Mouse (Mus musculus) heart, postnatal 0 days (tissue): Measurements from ENCODE around the gene Sgce. TPM values are rescaled to one million over a fixed set of nuclear protein-coding genes. Genes with fewer than 3 reads are reported as not detected.

Experiments used
- ATAC-seq: fragments of 200-750 bp; cut with Nextera tagmentation; 2 replicates; pipeline ENCODE4 v1.8.0; 2017; ENCODE audit warnings: low read depth, moderate number of reproducible peaks, moderate library complexity; ENCODE audit not compliant: insufficient read depth
- DNase-seq: peaks from one replicate; pipeline ENCODE4 v3.0.0-alpha.2; 2016; ENCODE audit warnings: low spot score
- H3K27ac ChIP-seq: fragments of 300-500 bp; sonication (generic); 2 replicates; pipeline ENCODE4 v1.5.1; 2014; ENCODE audit warnings: low read depth, mild to moderate bottlenecking
- H3K27me3 ChIP-seq: fragments of 300-500 bp; sonication (generic); 2 replicates; pipeline ENCODE4 v1.6.1; 2014; ENCODE audit warnings: low read length, mixed read lengths; ENCODE audit not compliant: control insufficient read depth, insufficient read depth
- H3K36me3 ChIP-seq: fragments of 300-500 bp; sonication (generic); replicated peaks from 2 replicates; pipeline ENCODE4 v1.6.1; 2014; ENCODE audit warnings: low read length, mixed read lengths; ENCODE audit not compliant: control insufficient read depth, insufficient read depth
- H3K4me1 ChIP-seq: fragments of 300-500 bp; sonication (generic); 2 replicates; pipeline ENCODE4 v1.6.1; 2014; ENCODE audit warnings: antibody characterized with exemption; ENCODE audit not compliant: control insufficient read depth, insufficient read depth
- H3K4me2 ChIP-seq: fragments of 300-500 bp; sonication (generic); 2 replicates; pipeline ENCODE4 v1.6.1; 2014; ENCODE audit warnings: low read depth, mild to moderate bottlenecking, low read length, moderate library complexity
- H3K4me3 ChIP-seq: fragments of 300-500 bp; sonication (generic); 2 replicates; pipeline ENCODE4 v1.5.1; 2014; ENCODE audit warnings: low read depth, low read length
- H3K9ac ChIP-seq: fragments of 300-500 bp; sonication (generic); replicated peaks from 2 replicates; pipeline ENCODE4 v1.6.1; 2014; ENCODE audit warnings: low read depth, low read length, mixed read lengths
- H3K9me3 ChIP-seq: fragments of 300-500 bp; sonication (generic); replicated peaks from 2 replicates; pipeline ENCODE4 v1.6.1; 2016; ENCODE audit warnings: low read length; ENCODE audit not compliant: control insufficient read depth
- CTCF ChIP-seq: IDR thresholded peaks from 2 replicates; pipeline ENCODE4 v1.5.1; 2016; ENCODE audit warnings: antibody characterized with exemption, control low read depth, low read depth
- EP300 ChIP-seq: IDR thresholded peaks from 2 replicates; pipeline ENCODE4 v1.6.1; 2016; ENCODE audit warnings: antibody characterized with exemption, low read depth
- WGBS: fragments of 180-500 bp; shearing (Covaris S2); extraction: QIAGEN DNeasy Blood & Tissue Kit; methylation state at CpG from one replicate; pipeline ENCODE4 v1.1.7; 2014; 5-methylcytosine and 5-hydroxymethylcytosine counted together
- polyA plus RNA-seq: library from polyadenylated mRNA; unstranded; fragments of >200 nt; fragmentation: Nextera tagmentation; extraction: Ambion mirVana; gene quantifications from 2 replicates; pipeline ENCODE4 v1.2.1, GENCODE M21; 2015
- total RNA-seq: library from RNA; depleted of rRNA; stranded (reverse); fragments of >200 nt; gene quantifications from 2 replicates; pipeline ENCODE4 v1.2.3, GENCODE M21; 2014; ENCODE audit warnings: low replicate concordance

The Sgce gene
- total and polyA plus RNA-seq, 2 experiments from 2014 or later, result 31.3 to 53.0 TPM

DNA sequence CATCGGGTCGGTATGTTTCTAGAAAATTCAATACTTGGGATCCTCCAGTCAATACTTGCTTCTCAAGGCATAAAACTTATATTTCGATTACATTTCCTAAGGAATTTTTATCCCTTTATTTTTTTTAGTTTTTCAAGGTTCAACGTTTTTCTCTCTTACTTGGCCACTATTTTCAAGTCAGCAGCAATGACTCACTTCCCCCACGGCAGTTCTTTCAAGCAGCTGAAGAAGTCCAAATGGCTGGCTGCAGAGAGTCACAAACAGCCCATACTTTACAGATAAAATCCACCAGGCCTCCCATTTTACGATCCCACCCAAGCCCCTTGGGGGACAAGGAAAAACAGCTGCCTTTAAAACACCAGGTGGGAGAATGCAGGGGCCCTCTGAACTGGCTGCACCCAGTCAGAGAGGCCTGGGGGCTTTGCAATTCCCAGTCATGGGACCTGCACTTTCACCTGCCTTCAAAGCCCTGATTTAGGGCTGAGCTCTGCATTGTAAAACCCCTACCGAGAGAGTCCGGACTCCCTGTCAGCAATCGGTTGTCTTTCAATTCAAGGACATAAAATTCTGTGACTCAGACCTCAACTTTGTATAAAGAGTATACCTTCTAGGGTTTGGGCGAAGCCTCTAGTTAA, 62.2 kb downstream of the Sgce start:
- 59% methylated on average over 10 of the region's 10 CpGs for WGBS
- 0 out of 2 replicates have a peak, but pooled peaks cover 4% of the 10 kb centered on the region for H3K36me3 ChIP-seq
- no peak overlapping the region for H3K4me3 ChIP-seq
- H3K9ac ChIP-seq, result no peak overlapping the region
- no peak overlapping the region for H3K4me2 ChIP-seq
- no peaks in the 10 kb centered on the region for H3K27me3 ChIP-seq
- ATAC-seq (no peak), DNase-seq (no peak)
- H3K9me3 ChIP-seq, result no peaks in the 10 kb centered on the region
- no peak overlapping the region for H3K27ac ChIP-seq
- TF ChIP-seq EP300 (no peak), CTCF (no peak)
- no peaks in the 10 kb centered on the region for H3K4me1 ChIP-seq

DNA sequence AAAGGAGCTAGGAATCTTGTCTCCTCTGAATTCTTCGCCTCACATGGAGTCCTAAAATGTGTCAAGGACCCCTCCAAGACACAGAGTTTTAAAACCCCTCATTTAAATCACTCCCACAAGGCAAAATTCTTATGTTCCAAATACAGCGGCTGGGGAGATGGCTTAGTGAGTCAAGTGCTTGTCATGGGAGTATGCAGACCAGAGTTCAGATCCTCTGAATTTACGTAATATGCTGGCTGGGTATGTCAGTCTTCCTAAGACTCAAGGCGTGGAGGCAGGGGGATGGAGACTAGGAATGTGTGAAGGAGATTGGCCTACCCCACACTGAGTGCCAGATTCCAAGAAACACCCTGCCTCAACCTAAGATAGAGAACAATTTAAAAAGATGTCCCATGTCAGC, 66.4 kb downstream of the Sgce start:
- Histone ChIP-seq H3K4me1 (no peaks in the 10 kb centered on the region), H3K9me3 (no peaks in the 10 kb centered on the region), H3K27ac (no peak overlapping the region), H3K4me2 (no peak overlapping the region), H3K4me3 (no peak overlapping the region), H3K9ac (no peak overlapping the region), H3K36me3 (peaks cover 9% of the 10 kb centered on the region; the same call in 1 of the 2 replicates), H3K27me3 (no peaks in the 10 kb centered on the region)
- TF ChIP-seq CTCF (no peak), EP300 (no peak)
- DNase-seq (no peak), ATAC-seq (no peak)
- 89% methylated on average over 4 of the region's 4 CpGs for WGBS

GRCm38 (mm10) chr6:4679981-4680380, 67.0 kb downstream of the Sgce start:
- no peak for DNase-seq

GRCm38 (mm10) chr6:4677356-4677761, 69.6 kb downstream of the Sgce start:
- H3K9ac ChIP-seq, result no peak overlapping the region
- TF ChIP-seq CTCF (no peak), EP300 (no peak)
- H3K27me3 ChIP-seq, result no peaks in the 10 kb centered on the region
- H3K27ac ChIP-seq, result no peak overlapping the region
- H3K4me3 ChIP-seq, result no peak overlapping the region
- H3K4me2 ChIP-seq, result no peak overlapping the region
- DNase-seq (no peak), ATAC-seq (no peak)
- no peaks in the 10 kb centered on the region for H3K4me1 ChIP-seq
- no peaks in the 10 kb centered on the region for H3K9me3 ChIP-seq
- peaks cover 9% of the 10 kb centered on the region; the same call in 1 of the 2 replicates for H3K36me3 ChIP-seq
- whole genome bisulfite sequencing, result 97% methylated on average over 1 of the region's 1 CpGs

More at GRCm38 (mm10) chr6:4679981-4680380, 67.0 kb downstream of the Sgce start:
- TF ChIP-seq EP300, result no peak
- TF ChIP-seq CTCF, result no peak
- Histone ChIP-seq H3K9ac (no peak overlapping the region), H3K27me3 (no peaks in the 10 kb centered on the region), H3K4me2 (no peak overlapping the region), H3K4me1 (no peaks in the 10 kb centered on the region), H3K9me3 (no peaks in the 10 kb centered on the region), H3K4me3 (no peak overlapping the region), H3K27ac (no peak overlapping the region), H3K36me3 (peaks cover 9% of the 10 kb centered on the region; the same call in 1 of the 2 replicates)
- no peak for ATAC-seq
- 90% methylated on average over 1 of the region's 1 CpGs for WGBS

DNA sequence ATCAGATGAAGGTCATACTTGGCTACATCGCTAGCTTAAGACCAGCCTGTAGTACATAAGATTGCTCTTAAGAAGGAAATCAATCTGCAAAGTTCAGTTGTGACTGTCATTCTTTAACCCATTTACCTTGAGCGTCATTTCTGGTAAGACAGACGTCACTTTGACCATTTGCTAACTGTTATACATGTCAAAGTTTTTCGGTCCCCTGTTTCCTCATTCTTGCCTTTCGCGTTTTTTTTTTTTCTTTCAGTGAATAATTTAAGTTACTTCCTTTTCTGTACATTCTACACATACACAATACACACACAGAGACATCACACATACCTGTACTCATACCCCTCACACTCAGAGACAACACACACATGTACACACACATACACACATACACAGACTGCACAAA, 81.9 kb downstream of the Sgce start:
- no peak overlapping the region for H3K4me3 ChIP-seq
- no peaks in the 10 kb centered on the region for H3K4me1 ChIP-seq
- H3K27me3 ChIP-seq, result no peaks in the 10 kb centered on the region
- no peaks in the 10 kb centered on the region for H3K9me3 ChIP-seq
- H3K4me2 ChIP-seq, result no peak overlapping the region
- no peak for DNase-seq
- TF ChIP-seq EP300 (no peak), CTCF (no peak)
- no peak for ATAC-seq
- no peak overlapping the region for H3K9ac ChIP-seq
- no peaks in the 10 kb centered on the region for H3K36me3 ChIP-seq
- no peak overlapping the region for H3K27ac ChIP-seq
- 85% methylated on average over 6 of the region's 6 CpGs for WGBS

GRCm38 (mm10) chr6:4664313-4664712, 82.7 kb downstream of the Sgce start:
- DNase-seq (no peak), ATAC-seq (no peak)
- no peak overlapping the region for H3K4me2 ChIP-seq
- TF ChIP-seq CTCF, result no peak
- no peak for TF ChIP-seq EP300
- H3K4me1 ChIP-seq, result no peaks in the 10 kb centered on the region
- H3K4me3 ChIP-seq, result no peak overlapping the region
- H3K27ac ChIP-seq, result no peak overlapping the region
- H3K9me3 ChIP-seq, result no peaks in the 10 kb centered on the region
- H3K27me3 ChIP-seq, result no peaks in the 10 kb centered on the region
- no peak overlapping the region for H3K9ac ChIP-seq
- 40% methylated on average over 2 of the region's 2 CpGs for WGBS
- H3K36me3 ChIP-seq, result no peaks in the 10 kb centered on the region
